Mouse (Mus musculus): ENCODE results near the gene Prr30.
"Not testable (repeated sequence)": the region's sequence is repeated elsewhere in the genome, so short reads cannot be mapped to it uniquely, and the experiment has no call there.

Prr30 gene

DNA sequence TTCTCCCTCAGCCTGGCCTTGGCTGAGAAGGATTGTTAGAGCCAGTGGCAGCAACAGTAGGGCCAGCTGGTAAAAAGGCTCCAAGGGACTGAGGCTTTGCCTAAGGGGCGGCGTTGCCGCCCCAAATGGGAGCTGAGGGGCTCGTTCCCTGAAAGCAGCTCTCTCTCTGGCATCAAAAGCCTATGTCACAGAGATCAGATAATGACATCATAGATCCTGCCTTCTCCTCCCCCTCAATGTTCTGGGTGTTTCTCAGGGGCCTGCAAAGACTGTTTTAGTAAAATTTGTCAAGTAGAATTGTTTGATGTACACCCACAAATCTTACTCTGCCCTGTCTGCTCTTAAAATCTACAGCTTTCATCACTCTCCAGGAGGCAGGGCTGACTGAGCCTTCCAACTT lies at the start of gene Prr30:
Gene Prr30, minus strand, starts transcription at position 101 of the 400 bp plus-strand sequence.
- no peak for DNase-seq (ENCODE audit: low spot score)

DNA sequence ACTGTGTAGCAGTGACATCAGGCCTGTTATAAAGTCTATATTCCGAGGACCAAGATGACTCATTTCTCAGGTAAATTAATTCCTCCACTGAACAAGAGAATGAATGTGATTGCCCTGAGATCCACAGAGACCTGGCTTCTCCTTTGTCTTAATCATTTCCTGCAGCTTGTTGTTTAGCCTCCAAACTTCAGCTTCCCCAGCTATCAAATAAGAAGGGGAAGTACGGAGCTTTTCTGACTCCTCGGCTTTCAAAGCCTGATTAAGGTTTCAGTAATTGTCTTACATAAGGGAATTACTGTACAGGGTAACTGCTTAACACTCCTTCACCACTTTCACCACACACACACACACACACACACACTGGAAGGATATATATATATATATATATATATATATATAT lies 46.7 kb upstream of the Prr30 start:
- DNase-seq (ENCODE audit: low spot score): no peak

DNA sequence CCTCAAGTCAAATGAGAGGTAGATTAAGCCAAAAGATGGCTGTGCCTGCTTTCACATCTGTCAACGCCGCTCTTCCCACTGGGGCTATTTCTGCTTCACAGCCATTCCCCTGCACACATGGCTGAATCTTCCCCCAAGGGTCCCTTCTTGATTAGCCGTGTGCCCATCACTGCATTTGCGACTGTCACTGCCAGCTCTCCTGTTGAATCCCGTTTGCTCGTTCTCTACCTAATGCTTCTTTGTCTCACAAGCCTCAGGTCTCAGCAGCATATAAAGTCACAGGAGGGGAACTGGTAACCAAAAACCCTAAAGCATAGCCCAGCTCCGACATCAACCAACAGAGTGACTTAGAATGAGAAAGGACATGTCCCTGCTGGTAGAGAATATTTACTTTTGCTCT lies 45.6 kb upstream of the Prr30 start:
- DNase-seq (ENCODE audit: low spot score): no peak

DNA sequence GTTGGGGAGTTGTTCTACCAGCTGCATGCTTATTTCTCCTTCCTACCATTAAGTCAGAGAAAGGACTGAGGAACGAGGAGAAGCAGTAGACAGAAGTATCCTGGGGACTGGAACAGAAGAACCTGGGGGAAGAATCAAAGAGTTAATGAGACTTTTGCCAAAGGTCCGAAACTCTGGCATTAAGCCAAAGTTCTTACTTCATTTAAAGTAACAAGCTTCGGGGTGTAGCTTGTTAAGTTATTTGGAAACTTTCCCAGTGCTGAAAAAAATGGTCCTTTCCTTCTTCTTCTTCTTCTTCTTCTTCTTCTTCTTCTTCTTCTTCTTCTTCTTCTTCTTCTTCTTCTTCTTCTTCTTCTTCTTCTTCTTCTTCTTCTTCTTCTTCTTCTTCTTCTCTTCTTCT lies 44.3 kb upstream of the Prr30 start:
- not testable (repeated sequence) for DNase-seq (ENCODE audit: low spot score)

DNA sequence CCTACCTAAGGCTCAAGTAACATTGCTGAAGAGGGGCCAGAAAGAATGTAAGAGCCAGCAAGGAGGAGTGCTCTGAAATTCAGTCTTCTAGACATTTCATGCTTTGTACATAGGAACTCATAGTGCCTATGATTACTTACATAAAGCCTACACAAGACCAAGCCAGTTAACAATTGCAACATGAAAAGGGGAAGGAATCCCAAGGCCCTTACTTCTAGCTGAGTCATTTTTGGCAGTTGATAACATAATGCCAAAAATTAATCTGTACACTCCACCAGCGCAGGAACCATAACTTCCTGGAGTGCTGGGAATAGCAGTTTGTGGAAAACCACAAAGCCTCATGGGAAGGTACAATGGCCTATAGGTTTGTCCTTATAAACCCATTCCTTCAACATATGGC lies 37.8 kb upstream of the Prr30 start:
- DNase-seq (ENCODE audit: low spot score): no peak

DNA sequence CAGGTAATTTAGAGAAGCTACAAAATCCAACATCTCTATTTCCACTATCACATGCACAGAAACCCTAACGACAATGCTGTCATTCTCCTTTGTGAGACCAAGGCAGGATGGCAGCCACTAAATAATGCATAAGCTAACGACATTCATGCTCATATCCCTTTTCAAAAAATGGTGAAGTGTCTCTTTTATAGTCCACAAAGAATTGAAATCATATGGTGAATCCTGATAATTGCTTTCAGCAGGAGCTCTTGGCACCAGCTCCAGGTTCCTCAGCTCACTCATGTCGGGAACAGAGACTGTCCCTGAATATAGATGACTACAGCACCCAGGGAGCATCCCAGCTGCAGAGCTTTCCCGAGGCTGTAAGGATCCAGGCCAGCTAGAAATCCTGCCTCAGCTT lies 28.9 kb upstream of the Prr30 start:
- no peak for DNase-seq (ENCODE audit: low spot score)

DNA sequence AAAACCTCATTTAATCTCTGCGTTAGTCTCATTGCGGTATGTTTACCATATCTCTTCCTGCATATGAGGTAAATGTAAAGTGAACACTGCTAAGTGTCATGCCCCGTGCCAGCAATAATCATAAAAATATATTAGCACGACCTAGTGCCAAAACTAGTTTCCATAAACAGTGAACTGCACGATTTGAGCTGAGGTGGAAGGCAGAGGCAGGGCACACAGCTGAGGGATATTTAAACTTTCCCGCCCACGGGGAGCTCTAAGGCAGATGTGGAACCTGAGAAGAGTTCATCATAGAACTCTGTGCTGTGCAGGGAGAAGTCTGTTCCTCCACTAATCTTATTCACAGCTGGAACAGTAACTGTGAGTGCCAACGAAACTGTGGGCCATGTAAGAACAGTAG lies 22.2 kb upstream of the Prr30 start:
- no peak for DNase-seq (ENCODE audit: low spot score)

DNA sequence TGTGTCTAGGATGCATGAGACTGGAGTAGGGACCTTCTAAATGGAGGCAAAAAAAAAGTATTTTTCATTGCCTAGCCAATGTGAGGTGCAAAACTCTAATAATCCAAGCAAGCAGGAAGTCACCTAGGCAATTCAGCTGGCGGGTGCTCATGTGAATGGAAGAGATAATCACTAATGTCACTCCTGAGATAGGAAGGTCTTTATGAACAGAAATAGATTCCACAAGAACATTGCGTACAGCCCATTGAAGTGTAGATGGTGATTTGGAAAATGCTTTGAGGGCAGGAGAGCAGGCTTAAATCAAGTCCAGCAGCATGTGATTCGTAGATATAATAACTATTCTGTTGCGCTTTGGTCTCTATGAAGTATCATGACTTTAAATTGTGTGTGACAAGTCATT lies 27.9 kb downstream of the Prr30 start:
- DNase-seq (ENCODE audit: low spot score): no peak

All from yolk sac, embryonic 10.5 days (tissue).